Mouse (Mus musculus) midbrain, embryonic 16.5 days (tissue): ENCODE data around the gene Spon2. TPM values are rescaled to one million over a fixed set of nuclear protein-coding genes. Genes with fewer than 3 reads are reported as not detected.

Source experiments
- polyA plus RNA-seq: library from polyadenylated mRNA; unstranded; fragments of >200 nt; fragmentation: Nextera tagmentation; extraction: Ambion mirVana; gene quantifications from 2 replicates; pipeline ENCODE4 v1.2.1, GENCODE M21; 2015

The Spon2 gene
- polyA plus RNA-seq, 1 experiment from 2014 or later, result 3.3 TPM

Other genes with a start within 250 kb of the Spon2 start
- gene Ywhah, start 199.6 kb downstream of the Spon2 start, polyA plus RNA-seq, result 878 and 976 TPM in 2 replicates
- gene Slc5a1, start 114.2 kb downstream of the Spon2 start, polyA plus RNA-seq, result 0.07 and 0.10 TPM in 2 replicates
- gene Ctbp1, start 56.5 kb upstream of the Spon2 start, polyA plus RNA-seq, result 441 and 480 TPM in 2 replicates
- 142 and 143 TPM in 2 replicates for gene Maea, start 117.1 kb upstream of the Spon2 start, polyA plus RNA-seq
- gene Uvssa, start 160.1 kb upstream of the Spon2 start, polyA plus RNA-seq, result 8.1 TPM in 2 replicates
- not detected in 2 replicates for gene Nkx1-1, start 215.5 kb upstream of the Spon2 start, polyA plus RNA-seq